Mouse (Mus musculus): ENCODE measurements at regions not wholly inside any gene's neighbourhood (a gene's known extent, or its start where the extent isn't known, plus 50 kb on each side); places are given as distances from the start of the nearest gene placed in this dataset.

DNA sequence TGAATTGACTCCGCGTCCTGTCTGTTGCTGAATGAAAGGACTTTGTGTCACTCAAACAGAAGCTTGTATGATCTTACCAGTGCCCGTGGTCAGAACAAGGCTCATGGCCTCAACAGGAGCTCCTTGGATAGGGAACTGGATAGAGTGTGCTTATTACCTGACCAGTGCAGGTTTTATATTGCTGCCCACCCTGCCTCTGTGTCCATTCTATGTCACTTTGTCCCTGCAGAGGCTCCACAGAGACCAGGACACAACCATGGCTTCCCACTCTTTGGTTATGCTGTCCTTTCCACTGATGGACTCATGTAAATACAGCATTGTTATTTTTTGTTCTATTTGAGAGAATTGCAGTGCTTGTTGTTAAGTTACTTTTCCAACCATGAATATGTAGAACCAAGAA is 103.4 kb downstream of the Duxbl3 start:
- TF ChIP-seq CTCF (IDR thresholded peaks at IDR 0.05; ENCODE audit: low read depth) (no peak), EP300 (IDR thresholded peaks at IDR 0.05; ENCODE audit: low read depth) (no peak)

All from heart, postnatal 0 days (tissue).